Mouse (Mus musculus) left cerebral cortex, postnatal 4 days (tissue): ENCODE measurements around the gene Ankrd65. TPM values are rescaled to one million over a fixed set of nuclear protein-coding genes. Genes with fewer than 3 reads are reported as not detected.
A peak's percentile ranks its signal among the peaks of the same experiment; 100 is the strongest.

Experiments used
- DNase-seq: peaks from one replicate; pipeline ENCODE4 v3.0.0-alpha.2; 2022
- intact Hi-C: fragments of 180-260 bp; cut with DNase I; formaldehyde crosslinking; loops from one replicate; pipeline ENCODE4 v1.15.1; 2025
- total RNA-seq, 2 experiments: library from RNA; stranded (reverse); gene quantifications; 2 replicates each; pipeline ENCODE4 v1.2.3; 2021

Gene Ankrd65
- total RNA-seq, 2 experiments from 2014 or later = not detected

- intact Hi-C loops = no loop called here
- peak; percentile 96 for DNase-seq
These were observed 21.9 kb downstream of the Ankrd65 start, which contains the start of gene Ccnl2 for GRCm38 (mm10) chr4:155811929-155812664. TSS of gene Ccnl2 (plus strand) at chr4:155812489.

GRCm38 (mm10) chr4:155812665-155813181, 22.5 kb downstream of the Ankrd65 start:
- peak; percentile 40 for DNase-seq
- intact Hi-C loops = no loop called here

- no peak for DNase-seq
- intact Hi-C loops = no loop called here
These were observed 27.3 kb downstream of the Ankrd65 start for GRCm38 (mm10) chr4:155817533-155817932.

- intact Hi-C loops = no loop called here
- no peak for DNase-seq
These were observed 30.8 kb downstream of the Ankrd65 start for GRCm38 (mm10) chr4:155821025-155821424.

GRCm38 (mm10) chr4:155823443-155823842, 33.2 kb downstream of the Ankrd65 start:
- intact Hi-C loops = no loop called here
- no peak for DNase-seq

- intact Hi-C loops = no loop called here
- DNase-seq = no peak
These were observed 39.6 kb downstream of the Ankrd65 start for GRCm38 (mm10) chr4:155829866-155830265.

GRCm38 (mm10) chr4:155830596-155830995, 40.4 kb downstream of the Ankrd65 start:
- intact Hi-C loops = no loop called here
- DNase-seq = no peak

GRCm38 (mm10) chr4:155831205-155831766, 41.0 kb downstream of the Ankrd65 start, which contains the start of gene Aurkaip1:
TSS of gene Aurkaip1 (plus strand) at chr4:155831272.
- intact Hi-C loops = no loop called here
- DNase-seq = peak; percentile 98

GRCm38 (mm10) chr4:155831831-155832230, 41.6 kb downstream of the Ankrd65 start:
- intact Hi-C loops = no loop called here
- no peak for DNase-seq

- intact Hi-C loops = no loop called here
These were observed 42.1 kb downstream of the Ankrd65 start for GRCm38 (mm10) chr4:155832321-155832720.

GRCm38 (mm10) chr4:155833234-155833633, 43.0 kb downstream of the Ankrd65 start:
- intact Hi-C loops = no loop called here
- no peak for DNase-seq

More at GRCm38 (mm10) chr4:155832321-155832720, 42.1 kb downstream of the Ankrd65 start:
- DNase-seq = no peak

- intact Hi-C loops = no loop called here
- peak; percentile 85 for DNase-seq
These were observed 43.6 kb downstream of the Ankrd65 start for GRCm38 (mm10) chr4:155833836-155834235.

GRCm38 (mm10) chr4:155837404-155838010, 47.3 kb downstream of the Ankrd65 start:
- no peak for DNase-seq
- intact Hi-C loops = no loop called here

- intact Hi-C loops = no loop called here
- no peak for DNase-seq
These were observed 48.2 kb downstream of the Ankrd65 start for GRCm38 (mm10) chr4:155838187-155839153.

- intact Hi-C loops = no loop called here
- DNase-seq = peak; percentile 59
These were observed 49.3 kb downstream of the Ankrd65 start, which contains the start of gene Mxra8 for GRCm38 (mm10) chr4:155839483-155839910. TSS of gene Mxra8 (plus strand) at chr4:155839680.

GRCm38 (mm10) chr4:155840076-155841002, 50.1 kb downstream of the Ankrd65 start:
- DNase-seq = no peak
- intact Hi-C loops = no loop called here

GRCm38 (mm10) chr4:155841003-155841454, 50.8 kb downstream of the Ankrd65 start:
- intact Hi-C loops = no loop called here
- peak; percentile 42 for DNase-seq

- DNase-seq = no peak
- intact Hi-C loops = no loop called here
These were observed 51.5 kb downstream of the Ankrd65 start for GRCm38 (mm10) chr4:155841651-155842270.

- DNase-seq = no peak
These were observed 53.0 kb downstream of the Ankrd65 start for GRCm38 (mm10) chr4:155843231-155843630.

More at GRCm38 (mm10) chr4:155843231-155843630, 53.0 kb downstream of the Ankrd65 start:
- intact Hi-C loops = no loop called here
